Mouse (Mus musculus) heart, embryonic 14.5 days (tissue): ENCODE results near the gene Stfa1. TPM values are rescaled to one million over a fixed set of nuclear protein-coding genes. Genes with fewer than 3 reads are reported as not detected.
"Not testable (repeated sequence)": the region's sequence is repeated elsewhere in the genome, so short reads cannot be mapped to it uniquely, and the experiment has no call there.

Source experiments
- ATAC-seq: fragments of 200-750 bp; cut with Nextera tagmentation; 2 replicates; pipeline ENCODE4 v1.8.0; 2017; ENCODE audit warnings: low read depth, moderate TSS enrichment; ENCODE audit not compliant: insufficient number of reproducible peaks, insufficient read depth, low FRiP score
- H3K27ac ChIP-seq, 2 experiments: fragments of 200-500 bp in 1 of 2; fragments of 300-500 bp in 1 of 2; sonication (generic) in 1 of 2; replicated peaks in 1 of 2; 2 replicates each; pipeline ENCODE4 v1.5.1; 2012 to 2014; ENCODE audit warnings: low read depth in 2 of 2, low read length in 2 of 2, control low read depth in 1 of 2, mild to moderate bottlenecking in 1 of 2, mixed read lengths in 1 of 2; ENCODE audit not compliant: control insufficient read depth in 1 of 2, insufficient read depth in 1 of 2
- H3K27me3 ChIP-seq: fragments of 300-500 bp; sonication (generic); 2 replicates; pipeline ENCODE4 v1.6.1; 2014; ENCODE audit warnings: mild to moderate bottlenecking, low read length, control low read depth; ENCODE audit not compliant: control insufficient read depth, insufficient read depth
- H3K36me3 ChIP-seq: fragments of 300-500 bp; sonication (generic); 2 replicates; pipeline ENCODE4 v1.6.1; 2014; ENCODE audit warnings: mild to moderate bottlenecking, control low read depth, low read length, mixed read lengths; ENCODE audit not compliant: control insufficient read depth, insufficient read depth
- H3K4me1 ChIP-seq, 2 experiments: fragments of 200-500 bp in 1 of 2; fragments of 300-500 bp in 1 of 2; sonication (generic) in 1 of 2; 2 replicates each; pipeline ENCODE4 v1.6.1; 2012 to 2014; ENCODE audit warnings: low read length in 2 of 2, control low read depth in 1 of 2, mixed read lengths in 1 of 2; ENCODE audit not compliant: control insufficient read depth in 2 of 2, insufficient read depth in 2 of 2
- H3K4me2 ChIP-seq: fragments of 300-500 bp; sonication (generic); 2 replicates; pipeline ENCODE4 v1.6.1; 2014; ENCODE audit warnings: mild to moderate bottlenecking, low read length
- H3K4me3 ChIP-seq, 2 experiments: fragments of 200-500 bp in 1 of 2; fragments of 300-500 bp in 1 of 2; sonication (generic) in 1 of 2; 2 replicates each; pipeline ENCODE4 v1.5.1; 2012 to 2014; ENCODE audit warnings: low read length in 2 of 2, mild to moderate bottlenecking in 2 of 2, control low read depth in 1 of 2, low read depth in 1 of 2, moderate library complexity in 1 of 2; ENCODE audit not compliant: control insufficient read depth in 1 of 2, insufficient read depth in 1 of 2
- H3K9ac ChIP-seq: fragments of 300-500 bp; sonication (generic); 2 replicates; pipeline ENCODE4 v1.6.1; 2014; ENCODE audit warnings: mild to moderate bottlenecking, low read length
- H3K9me3 ChIP-seq: fragments of 300-500 bp; sonication (generic); 2 replicates; pipeline ENCODE4 v1.6.1; 2016; ENCODE audit warnings: low read length, control low read depth; ENCODE audit not compliant: control insufficient read depth
- WGBS: fragments of 180-500 bp; shearing (Covaris S2); extraction: QIAGEN DNeasy Blood & Tissue Kit; methylation state at CpG from one replicate; pipeline ENCODE4 v1.1.7; 2014; 5-methylcytosine and 5-hydroxymethylcytosine counted together
- polyA plus RNA-seq: library from polyadenylated mRNA; unstranded; fragments of >200 nt; fragmentation: Nextera tagmentation; extraction: Ambion mirVana; gene quantifications from 2 replicates; pipeline ENCODE4 v1.2.1, GENCODE M21; 2014

The Stfa1 gene
- polyA plus RNA-seq = 1.1 and 3.9 TPM in 2 replicates

DNA sequence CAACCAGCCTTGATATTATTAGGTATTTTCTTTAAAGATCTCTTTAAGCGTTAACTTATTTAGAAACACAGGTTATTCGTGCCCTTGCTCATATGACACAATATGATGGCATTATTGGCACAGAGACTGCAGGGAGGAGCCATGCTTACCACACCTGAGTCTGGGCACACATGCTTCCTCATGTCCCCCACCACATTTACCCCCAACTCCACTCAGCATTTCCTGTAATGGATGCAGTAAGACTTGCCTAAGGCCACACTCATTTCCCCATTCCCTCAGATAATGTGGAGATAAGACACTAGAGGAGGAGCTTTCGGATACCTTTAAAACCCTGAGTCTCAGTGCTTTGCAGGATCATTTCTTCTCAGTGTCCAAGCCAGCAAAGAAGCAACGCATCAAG, at the start of gene Stfa1:
TSS of gene Stfa1 (plus strand) at position 156 of the 400 bp plus-strand sequence.
- not testable (repeated sequence) for ATAC-seq, H3K27ac ChIP-seq, H3K4me2 ChIP-seq, H3K9me3 ChIP-seq, H3K36me3 ChIP-seq, H3K4me3 ChIP-seq, H3K9ac ChIP-seq, H3K27me3 ChIP-seq, H3K4me1 ChIP-seq
- WGBS = 79% methylated on average over 4 of the region's 4 CpGs

DNA sequence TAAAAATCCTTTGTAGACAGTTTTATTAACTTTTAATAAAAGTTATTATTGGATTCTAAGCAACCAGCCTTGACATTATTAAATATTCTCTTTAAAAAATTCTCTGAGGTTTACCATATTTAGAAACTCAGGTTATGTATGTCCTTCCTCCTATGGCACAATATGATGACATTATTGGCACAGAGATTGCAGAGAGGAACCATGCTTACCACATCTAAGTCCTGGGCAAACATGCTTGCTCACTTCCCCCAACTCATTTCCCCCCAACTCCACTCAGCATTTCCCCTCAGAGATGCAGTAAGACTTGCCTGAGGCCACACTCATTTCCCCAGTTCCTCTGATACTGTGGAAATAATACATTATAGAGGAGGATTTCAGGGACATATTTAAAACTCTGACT, 16.2 kb upstream of the Stfa1 start:
- H3K9ac ChIP-seq, H3K36me3 ChIP-seq, H3K4me1 ChIP-seq, H3K4me3 ChIP-seq, ATAC-seq, H3K27me3 ChIP-seq, H3K9me3 ChIP-seq, H3K27ac ChIP-seq, H3K4me2 ChIP-seq: not testable (repeated sequence)

DNA sequence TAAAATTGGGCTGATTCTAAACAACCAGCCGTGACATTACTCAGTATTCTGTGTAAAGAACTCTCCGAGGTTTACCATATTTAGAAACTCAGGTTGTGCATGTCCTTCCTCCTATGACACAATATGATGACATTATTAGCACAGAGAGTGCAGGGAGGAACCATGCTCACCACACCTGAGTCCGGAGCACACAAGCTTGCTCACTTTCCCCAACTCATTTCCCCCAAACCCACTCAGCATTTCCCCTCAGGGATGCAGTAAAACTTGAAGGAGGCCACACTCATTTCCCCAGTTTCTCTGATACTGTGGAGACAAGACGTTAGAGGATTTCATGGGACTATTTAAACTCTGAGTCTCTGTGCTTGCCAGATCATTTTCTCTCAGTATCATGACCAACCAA, 12.4 kb downstream of the Stfa1 start:
- Histone ChIP-seq H3K27ac (no peak overlapping the region), H3K9me3 (no peaks in the 10 kb centered on the region), H3K9ac (no peak overlapping the region), H3K36me3 (no peaks in the 10 kb centered on the region), H3K27me3 (no peaks in the 10 kb centered on the region), H3K4me2 (no peak overlapping the region), H3K4me3 (no peak overlapping the region), H3K4me1 (no peaks in the 10 kb centered on the region)
- WGBS = 75% methylated on average over 4 of the region's 4 CpGs
- no peak for ATAC-seq

DNA sequence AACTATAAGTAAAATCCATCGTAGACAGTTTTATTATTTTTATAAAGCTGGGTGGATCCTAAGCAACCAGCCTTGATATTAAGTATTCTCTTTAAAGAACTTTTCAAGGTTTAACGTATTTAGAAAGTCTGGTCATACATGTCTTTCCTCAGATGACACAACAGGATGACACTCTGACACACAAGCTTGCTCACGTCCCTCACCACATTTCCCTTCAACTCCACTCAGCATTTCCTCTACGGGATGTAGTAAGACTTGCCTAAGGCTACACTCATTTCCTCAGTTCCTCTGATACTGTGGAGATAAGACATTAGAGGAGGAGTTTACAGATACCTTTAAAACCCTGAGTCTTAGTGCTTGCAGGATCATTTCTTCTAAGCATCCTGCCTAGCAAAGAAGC, 30.9 kb downstream of the Stfa1 start:
- Histone ChIP-seq H3K4me2 (no peak overlapping the region), H3K9ac (no peak overlapping the region), H3K9me3 (no peaks in the 10 kb centered on the region), H3K4me1 (no peaks in the 10 kb centered on the region), H3K36me3 (no peaks in the 10 kb centered on the region), H3K4me3 (no peak overlapping the region), H3K27me3 (no peaks in the 10 kb centered on the region), H3K27ac (no peak overlapping the region)
- 53% methylated on average over 4 of the region's 4 CpGs for WGBS
- ATAC-seq = no peak

DNA sequence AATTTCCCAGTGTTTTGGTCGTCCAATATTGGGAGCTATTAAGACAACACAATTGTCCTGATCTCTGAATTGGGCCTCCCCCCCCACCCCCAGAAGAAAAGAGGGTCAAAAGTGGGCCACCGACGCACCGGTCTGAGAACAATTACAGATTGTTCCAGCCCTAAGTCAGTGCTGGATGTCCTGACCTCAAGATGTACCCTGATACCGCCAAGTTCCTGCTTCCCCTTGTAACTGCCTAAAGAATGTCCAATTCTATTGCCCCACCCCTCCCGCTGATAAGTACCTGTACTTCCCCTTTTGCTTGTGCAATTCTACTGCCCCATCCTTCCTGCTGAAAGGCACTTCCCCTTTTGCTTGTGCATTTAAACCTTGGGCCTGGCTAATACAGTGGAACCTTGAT, 39.4 kb downstream of the Stfa1 start:
- H3K4me1 ChIP-seq, H3K9me3 ChIP-seq, H3K36me3 ChIP-seq, H3K9ac ChIP-seq, ATAC-seq, H3K27me3 ChIP-seq, H3K4me2 ChIP-seq, H3K4me3 ChIP-seq, H3K27ac ChIP-seq: not testable (repeated sequence)
- 80% methylated on average over 6 of the region's 6 CpGs for WGBS

DNA sequence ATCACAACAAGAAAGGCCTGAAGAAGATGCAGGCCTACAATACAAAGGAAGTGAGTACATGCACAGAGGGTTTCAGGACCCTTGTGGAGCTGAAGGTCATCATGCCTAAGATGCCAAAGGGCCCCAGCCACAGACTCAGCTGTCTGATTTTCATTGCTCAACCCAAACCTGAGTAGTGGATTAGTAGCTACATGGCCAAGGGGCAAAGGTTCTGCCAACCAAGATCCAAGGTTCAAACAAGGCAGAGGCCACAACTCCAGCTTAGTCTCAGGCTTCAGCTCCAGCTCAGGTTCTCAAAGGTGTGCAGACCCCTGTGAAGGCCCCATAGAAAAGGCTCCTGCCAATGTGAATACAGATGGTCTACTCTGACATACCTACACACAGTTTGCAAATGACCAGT, 42.5 kb downstream of the Stfa1 start:
- ATAC-seq = no peak
- Histone ChIP-seq H3K4me2 (no peak overlapping the region), H3K4me3 (no peak overlapping the region), H3K9me3 (no peaks in the 10 kb centered on the region), H3K27ac (no peak overlapping the region), H3K27me3 (no peaks in the 10 kb centered on the region), H3K36me3 (no peaks in the 10 kb centered on the region), H3K4me1 (no peaks in the 10 kb centered on the region), H3K9ac (no peak overlapping the region)

DNA sequence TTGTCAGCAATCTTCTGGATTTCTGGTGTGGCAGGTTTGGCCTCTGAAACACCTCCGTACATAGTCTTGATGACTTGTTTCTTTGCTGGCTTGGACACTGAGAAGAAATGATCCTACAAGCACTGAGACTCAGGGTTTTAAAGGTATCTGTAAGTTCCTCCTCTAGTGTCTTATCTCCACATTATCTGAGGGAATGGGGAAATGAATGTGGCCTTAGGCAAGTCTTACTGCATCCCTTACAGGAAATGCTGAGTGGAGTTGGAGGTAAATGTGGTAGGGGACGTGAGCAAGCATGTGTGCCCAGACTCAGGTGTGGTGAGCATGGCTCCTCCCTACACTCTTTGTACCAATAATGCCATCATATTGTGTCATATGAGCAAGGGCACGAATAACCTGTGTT, 57.5 kb downstream of the Stfa1 start, which contains the start of gene BC117090:
TSS of gene BC117090 (minus strand) at position 101 of the 400 bp plus-strand sequence.
- 63% methylated on average over 3 of the region's 3 CpGs for WGBS
- Histone ChIP-seq H3K36me3 (no peaks in the 10 kb centered on the region), H3K27me3 (no peaks in the 10 kb centered on the region), H3K27ac (no peak within 1 kb of the TSS), H3K4me2 (no peak within 1 kb of the TSS), H3K4me3 (no peak within 1 kb of the TSS), H3K9ac (no peak within 1 kb of the TSS), H3K4me1 (no peaks in the 10 kb centered on the region), H3K9me3 (no peaks in the 10 kb centered on the region)
- no peak for ATAC-seq
